Mouse (Mus musculus): ENCODE measurements at regions not wholly inside any gene's neighbourhood (a gene's known extent, or its start where the extent isn't known, plus 50 kb on each side); places are given as distances from the start of the nearest gene placed in this dataset.

DNA sequence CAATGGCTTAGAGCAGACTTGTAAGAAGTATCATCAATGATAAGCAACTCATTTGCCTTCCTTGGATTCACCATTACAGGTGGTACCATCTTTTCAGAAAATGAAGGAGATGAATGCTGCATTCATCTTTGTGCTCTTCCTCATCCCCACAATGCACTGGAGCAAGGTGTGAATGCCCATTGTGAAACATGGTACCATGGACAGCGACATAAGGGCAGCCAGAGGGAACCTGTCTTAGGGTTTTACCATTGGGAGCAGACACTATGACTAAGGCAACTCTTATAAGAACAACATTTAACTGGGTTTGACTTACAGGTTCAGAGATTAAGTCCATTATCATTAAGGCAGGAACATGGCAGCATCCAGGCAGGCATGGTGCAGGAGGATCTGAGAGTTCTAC is 60.1 kb upstream of the Kcnj6 start:
- DNase-seq (ENCODE audit: low read depth, low spot score), result no peak

DNA sequence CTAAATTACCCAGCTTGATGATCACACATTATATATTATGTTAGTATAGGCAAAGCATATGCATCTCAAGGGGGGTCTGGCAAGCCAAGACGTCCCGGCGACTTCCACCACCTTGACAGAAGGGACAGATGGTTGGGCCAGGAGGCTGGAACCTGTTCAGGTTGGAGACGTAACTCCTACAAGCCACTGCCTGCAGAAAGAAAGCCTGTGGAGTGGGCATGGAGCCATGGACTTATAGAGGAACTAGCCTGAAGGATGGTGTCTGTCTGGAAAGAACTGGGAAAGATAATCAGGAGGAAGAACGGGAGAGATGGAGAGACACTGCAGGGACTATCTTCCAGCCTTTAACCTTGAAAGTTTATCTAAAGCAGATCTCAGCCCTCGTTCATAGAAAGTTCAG is 66.9 kb upstream of the Kcnj6 start:
- DNase-seq (ENCODE audit: low read depth, low spot score), result no peak

DNA sequence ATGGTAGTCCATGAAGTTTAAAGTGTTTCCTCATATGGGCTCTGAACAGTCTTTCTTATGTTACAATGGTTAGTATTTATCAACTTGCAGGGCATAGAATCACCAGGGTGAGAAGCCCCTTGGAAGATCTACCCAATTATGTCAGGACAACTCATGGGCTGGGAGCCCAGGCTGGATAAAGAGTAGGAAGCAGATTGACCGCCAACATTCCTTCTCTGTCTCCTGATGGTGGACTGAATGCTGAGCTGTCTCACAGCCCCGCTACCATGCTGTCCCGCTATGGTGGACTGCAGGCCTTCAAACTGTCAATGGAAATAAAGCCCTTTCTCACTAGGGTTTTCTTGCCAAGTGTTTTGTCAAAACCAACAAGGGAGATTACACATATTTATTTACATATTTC is 69.2 kb upstream of the Kcnj6 start:
- no peak for DNase-seq (ENCODE audit: low read depth, low spot score)

DNA sequence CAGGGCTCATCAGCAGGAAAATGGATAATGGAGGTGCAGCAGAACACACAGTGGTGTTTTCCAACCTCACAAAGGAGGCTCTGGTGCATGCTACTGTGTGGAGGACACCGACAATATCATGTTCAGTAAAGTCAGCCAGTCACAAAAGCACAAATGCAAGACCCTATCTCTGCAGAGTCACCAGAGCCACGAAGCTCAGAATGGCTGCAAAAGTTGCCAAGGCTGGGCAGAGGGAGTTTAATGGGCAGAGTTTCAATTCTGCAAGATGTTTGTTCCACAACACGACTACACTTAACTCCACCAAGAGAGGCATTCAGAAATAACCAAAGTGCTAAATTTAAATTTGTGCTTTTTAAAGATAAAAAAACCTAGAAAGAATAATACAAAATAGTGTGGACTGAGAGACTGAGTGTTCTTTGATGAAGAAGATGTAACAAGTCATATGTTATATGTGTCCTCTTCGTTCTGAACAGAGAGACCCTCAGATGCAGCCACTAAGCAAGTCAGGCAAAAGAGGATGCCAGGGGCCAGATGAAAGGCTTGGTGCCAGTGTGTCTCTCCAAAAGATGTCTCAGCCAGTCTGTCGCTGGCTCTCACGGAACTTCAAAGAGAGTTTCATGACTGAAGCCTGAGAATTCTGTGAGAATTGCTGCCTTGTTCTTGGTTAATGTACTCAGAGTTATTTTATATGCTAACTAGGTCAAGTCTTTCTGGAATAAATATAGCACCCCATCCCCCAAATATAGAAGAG is 95.1 kb upstream of the Kcnj6 start:
- no peak for DNase-seq (ENCODE audit: low read depth, low spot score)

DNA sequence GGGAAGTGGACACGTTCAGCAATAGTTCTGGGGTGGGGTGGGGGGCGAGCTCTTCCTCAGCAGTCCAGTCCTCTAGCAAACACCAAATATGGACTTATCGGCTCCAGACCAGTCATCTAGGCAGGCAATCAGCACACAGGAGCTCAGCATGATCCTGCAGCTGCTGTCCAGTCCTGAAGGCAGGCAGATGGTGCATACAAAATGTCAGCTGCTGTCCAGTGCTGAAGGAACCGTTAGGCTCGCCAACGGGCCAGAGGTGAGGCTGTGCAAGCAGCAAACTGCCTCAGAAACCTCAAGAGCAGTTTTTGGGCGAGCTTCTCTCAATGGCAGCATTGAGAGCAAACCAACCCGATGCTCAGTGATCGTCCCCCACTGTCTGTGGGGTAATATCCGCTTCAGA is 96.3 kb upstream of the Kcnj6 start:
- DNase-seq (ENCODE audit: low read depth, low spot score), result no peak

DNA sequence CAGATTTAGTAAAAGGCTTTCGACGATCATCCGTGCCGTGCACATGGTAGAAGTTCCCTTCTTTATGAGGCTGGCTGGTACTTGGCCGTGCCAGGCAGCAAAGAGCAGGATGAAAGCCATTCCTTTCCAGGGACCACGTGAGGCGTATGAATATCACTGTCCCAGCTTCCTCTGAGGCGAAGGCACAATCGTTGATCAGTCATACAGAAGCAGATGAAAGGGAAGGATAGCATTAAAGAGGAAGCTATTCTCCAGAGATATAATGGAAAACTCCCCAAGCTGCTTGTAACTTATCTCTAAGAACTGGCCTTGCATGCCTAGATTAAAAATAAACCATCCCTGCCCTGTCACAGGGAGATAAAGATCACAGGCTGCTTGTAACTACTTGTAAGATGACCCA is 103.5 kb upstream of the Kcnj6 start:
- no peak for DNase-seq (ENCODE audit: low read depth, low spot score)

DNA sequence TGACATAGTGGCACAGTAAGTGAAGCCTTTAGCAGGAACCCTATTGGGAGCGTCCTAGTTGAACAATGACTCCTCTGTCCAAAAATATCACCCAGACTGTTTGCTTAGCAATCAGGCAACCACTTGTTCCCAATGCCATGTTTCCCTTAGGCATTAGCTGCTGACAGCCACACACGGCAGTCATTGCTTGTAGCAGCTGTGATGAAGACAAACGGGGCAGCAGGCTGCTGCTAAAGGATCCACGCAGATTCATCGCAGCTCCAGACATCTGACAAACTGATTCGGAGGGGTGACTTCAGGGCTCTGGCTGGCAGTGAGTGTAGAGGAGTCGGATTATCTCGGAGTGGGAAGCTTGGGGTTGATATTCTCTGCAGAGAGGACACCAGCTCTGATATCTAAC is 120.0 kb upstream of the Kcnj6 start:
- DNase-seq (ENCODE audit: low read depth, low spot score), result no peak

DNA sequence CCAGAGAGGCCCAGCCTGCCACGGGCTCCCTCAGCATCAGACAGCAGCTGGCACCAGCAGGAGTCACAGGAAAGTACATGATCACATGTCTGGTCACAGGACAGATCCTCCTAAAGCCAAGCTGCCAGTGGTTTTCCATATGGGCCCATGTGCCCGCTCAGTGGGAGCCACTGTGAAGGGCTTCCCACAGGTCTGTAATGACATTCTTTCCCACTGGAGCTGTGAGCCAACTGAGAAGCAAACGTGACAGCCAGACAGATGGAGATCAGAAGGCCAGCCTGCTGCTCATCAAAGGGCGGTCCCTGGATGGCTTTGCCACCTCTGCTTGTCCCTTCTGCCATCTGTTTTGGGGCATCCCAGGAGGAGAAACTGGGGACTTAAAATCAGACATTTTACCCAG is 121.8 kb upstream of the Kcnj6 start:
- no peak for DNase-seq (ENCODE audit: low read depth, low spot score)

DNA sequence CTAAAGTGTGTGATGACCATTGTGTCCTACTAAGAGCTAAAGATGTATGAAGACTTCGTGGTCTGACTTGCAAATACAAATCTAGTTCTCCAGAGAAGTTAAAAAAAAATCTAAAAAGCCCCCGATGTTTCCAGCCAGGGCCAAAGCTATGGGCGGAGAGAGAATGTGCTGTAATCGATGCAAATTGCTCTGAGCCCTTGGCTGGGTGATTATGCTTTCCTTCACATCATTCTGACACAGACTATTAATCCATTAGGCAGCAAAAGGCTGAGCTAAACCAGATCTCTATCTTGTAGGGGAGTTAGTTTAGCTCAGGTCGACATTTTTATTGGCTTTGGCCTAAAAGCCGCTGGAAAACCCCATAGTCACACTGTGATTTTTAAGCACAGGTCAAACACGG is 124.5 kb upstream of the Kcnj6 start:
- no peak for DNase-seq (ENCODE audit: low read depth, low spot score)

DNA sequence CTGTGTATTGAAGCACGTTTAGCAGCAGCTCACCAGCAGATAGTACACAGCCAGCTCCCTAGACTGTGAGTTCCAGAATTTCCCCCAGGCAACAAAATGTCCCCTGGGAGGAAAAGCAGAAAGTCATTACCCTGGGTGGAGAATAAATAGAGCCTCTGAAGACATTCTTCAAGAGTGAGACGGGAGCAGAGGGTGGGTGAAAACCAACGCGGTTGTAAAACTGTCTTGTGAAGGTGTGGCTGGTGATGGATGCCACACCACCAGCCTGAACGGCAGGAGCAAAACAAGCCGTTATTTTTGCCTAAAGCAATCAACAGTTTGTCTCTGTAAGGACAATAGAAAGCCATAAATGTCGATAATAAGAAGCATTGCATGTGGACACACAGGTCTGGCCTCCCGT is 129.7 kb upstream of the Kcnj15 start:
- no peak for DNase-seq (ENCODE audit: low read depth, low spot score)

DNA sequence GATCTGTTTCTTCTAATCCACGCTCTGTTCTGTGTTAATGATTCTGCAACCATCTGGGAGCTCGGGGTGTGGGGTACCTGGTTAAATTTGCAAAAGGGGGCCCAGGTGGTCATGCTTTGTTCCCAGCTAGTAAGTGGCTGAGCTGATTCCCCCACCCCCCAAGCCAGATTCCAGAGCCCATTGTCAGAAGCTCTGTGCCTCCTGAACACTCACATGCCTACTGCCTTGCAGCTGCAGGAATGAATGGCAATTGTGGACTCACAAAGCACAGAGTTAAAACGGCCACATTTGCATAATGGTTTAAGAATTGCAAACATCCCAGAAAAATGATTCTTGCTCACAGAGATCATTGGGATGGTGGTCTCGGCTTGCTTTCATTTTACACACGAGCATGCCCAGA is 125.5 kb upstream of the Kcnj15 start:
- no peak for DNase-seq (ENCODE audit: low read depth, low spot score)

DNA sequence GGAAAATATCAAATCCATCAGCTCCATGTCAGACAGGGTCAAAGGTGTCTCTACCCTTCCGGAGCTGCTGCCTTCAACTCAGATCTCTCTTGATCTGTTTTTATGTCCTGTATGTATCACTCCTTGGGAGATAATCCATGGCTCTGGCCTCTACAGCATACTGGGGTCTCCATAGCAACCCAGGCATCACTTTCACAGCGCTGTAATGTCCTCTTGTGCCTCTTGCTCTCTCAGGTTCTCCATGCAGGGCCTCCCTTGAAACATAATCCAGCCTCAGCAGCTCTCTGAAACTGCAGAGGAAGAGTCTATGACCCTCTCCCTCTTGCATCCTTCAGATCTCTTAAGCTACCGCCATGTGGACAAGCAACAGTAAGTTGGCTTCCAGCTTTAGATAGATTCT is 118.5 kb upstream of the Kcnj15 start:
- no peak for DNase-seq (ENCODE audit: low read depth, low spot score)

DNA sequence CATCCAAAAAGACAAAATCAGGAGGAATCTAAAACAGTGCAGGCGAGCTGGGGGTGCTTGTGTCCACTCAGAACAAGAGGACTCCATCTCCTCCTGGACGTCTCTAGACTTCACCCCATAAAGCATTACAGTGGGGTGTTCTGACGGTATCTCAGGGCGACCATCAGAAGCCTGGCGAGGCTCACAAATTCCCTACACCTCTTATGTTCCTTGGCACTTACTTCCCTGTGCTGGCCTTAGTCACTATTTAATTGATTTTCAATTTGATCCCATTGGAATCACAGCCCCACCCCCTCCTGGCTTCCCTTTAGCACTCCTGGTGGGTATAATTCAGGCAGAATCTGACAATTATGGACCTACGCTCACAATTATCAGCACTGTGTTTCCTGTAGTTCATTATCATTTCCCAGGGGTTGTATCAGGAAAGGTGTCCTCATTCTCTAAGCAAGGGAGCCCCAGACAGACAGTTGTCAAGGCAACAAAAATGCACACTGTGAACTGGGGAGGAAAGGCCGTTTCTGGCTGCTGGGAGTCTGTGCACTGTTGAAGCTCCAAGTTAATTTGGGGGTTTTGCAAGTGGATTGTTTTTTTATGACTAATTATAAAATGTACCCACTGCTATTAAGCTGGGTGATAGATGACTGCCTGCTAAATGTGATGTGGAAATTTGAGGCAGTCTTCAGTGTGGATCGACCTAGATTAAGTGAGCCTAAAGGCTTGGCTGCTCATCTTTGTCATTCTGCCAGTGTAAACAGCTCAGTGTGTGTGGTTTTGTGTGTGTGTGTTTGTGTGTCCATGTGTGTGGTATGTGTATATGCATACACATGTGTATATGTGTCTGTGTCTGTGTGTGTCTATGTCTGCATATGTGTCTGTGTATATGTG is 115.6 kb upstream of the Kcnj15 start:
- no peak for DNase-seq (ENCODE audit: low read depth, low spot score)

DNA sequence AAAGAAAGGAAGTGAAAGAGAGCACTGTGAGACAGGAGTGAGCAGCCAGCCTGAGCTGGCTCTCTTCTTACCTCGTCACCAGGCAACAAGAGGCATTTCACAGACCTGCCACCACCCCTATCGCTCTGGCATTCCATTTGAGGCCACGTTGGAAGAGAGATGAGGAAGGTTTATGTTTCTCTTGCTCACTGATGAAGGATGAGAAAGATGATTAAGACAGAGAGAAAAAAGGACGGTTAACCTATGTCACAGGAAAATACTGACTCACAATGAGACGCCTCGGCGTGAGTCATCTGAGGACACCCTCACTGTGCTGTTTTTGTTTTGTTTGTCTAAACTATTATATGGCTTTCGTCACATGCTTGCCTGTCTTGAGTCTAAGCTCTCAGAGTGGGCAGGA is 106.9 kb upstream of the Kcnj15 start:
- DNase-seq (ENCODE audit: low read depth, low spot score), result no peak

DNA sequence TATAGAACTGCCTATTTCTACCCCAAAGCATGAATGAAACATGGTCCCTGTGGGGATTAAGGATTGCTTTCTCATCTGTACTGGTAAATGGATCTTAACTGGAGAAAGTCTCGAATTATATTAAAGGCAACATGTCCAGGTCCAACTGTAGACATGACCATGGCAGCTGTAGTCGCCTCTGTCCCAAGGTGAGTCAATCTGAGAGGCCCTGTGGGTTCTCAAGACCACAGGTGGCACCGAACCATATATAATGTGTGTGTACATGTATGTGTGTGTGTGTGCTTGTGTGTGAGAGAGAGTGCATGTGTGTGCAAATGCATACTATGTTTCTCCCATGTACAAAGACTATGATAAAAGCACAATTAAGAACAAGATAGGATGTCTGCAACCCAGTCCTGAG is 105.9 kb upstream of the Kcnj15 start:
- DNase-seq (ENCODE audit: low read depth, low spot score), result no peak

DNA sequence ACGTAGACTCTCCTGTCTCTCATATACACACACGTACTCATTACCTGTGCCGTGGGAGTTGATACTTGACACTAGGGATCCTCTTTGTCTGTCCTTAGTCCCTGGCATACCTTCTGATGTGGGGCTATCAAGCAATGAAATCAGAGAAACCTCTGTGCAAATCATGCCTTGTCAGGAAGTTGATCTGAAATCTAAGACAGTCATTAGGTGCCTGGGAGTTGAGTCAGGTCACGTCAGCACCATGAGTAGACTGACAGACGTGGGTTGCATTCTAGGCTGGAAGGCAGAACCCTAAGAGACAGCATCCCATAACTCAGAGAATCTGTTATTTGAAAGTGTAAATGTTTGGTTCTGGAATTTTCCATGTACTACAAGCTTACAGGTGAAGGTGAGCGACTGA is 105.4 kb upstream of the Kcnj15 start:
- DNase-seq (ENCODE audit: low read depth, low spot score), result no peak

DNA sequence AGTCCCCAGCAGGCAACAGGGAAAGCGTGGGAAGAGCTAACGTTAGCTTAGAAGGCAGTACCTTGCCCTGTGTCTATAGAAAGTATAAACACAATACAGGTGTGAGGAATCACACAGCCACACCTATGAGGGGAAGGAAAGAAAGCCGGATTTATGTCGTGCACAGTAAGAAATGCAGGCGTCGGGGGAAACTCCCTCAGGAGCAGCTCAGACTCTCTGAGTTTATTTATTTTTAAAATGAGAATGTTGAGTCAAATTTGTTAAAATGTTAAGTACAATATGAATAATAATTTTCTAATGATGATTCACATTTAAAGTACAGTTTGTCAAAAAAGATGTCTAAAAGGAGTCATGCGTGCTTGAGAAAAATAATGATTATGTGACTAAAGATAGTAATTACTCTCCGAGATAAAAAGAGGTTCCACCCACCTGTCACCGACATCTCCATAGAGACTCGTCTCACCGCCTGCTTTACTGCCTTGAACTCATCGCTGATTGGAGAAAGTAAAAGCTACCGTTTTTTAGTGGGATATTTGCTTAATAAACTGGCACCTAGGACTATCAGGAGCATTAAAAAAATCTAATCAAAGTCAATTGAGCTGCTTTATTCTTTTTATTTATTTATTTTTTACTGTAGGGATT is 104.5 kb upstream of the Kcnj15 start:
- DNase-seq (ENCODE audit: low read depth, low spot score), result no peak

DNA sequence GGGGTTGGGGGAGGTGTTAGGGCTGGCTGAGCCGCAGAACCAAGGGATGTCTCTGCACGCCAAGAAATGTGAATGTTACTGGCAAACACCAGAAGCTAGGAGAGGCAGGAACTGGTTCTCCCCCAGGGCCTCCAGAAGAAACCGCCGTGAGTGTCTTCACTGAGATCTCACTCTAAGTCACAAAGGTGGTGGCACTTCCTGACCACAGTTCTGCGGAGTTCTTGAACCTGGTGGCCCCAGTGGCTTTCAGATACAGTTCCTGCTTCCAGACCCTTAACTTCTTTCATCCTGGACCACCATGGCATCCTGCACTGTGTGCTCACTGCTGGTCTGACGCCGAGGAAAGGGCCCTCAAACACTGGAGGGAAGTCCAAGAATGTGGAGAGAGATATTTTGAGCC is 89.0 kb upstream of the Kcnj15 start:
- DNase-seq (ENCODE audit: low read depth, low spot score), result no peak

DNA sequence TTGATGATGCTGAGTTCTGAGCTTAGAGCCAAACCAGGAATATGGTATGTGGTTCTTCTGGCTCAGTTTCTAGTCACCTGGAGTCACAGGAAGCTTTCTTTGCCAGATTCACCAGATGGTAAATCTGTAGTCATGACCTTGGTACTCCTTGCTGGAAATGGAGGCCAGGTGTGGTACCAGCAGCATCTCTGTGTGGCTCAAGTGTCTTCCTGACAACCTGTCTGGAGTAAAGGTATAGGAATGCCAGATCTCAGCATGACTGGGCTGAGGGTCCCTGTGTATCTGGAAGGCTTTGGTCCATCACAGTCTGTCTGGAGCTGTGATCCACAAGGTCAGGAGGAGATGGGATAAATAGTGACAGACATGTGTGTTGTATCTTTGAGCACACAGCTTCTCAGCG is 88.0 kb upstream of the Kcnj15 start:
- DNase-seq (ENCODE audit: low read depth, low spot score), result no peak

DNA sequence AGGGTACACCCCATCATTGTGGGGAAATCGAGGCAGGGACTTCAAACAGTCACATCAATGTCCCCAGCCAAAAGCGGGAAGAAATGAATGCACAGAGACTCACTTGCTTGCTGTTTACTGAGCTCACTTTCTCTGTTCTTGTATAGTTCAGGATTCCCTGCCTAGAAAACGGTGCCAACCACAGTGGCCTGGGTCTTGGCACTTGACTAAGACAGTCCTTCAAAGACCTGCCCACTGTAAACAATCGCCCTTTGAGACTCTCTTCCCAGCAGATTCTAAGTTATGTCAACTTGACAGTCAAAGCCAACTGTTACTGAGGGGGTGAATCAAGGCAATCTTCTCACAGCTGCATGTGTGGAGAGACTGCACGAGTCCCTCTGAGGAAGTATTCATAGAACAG is 76.8 kb upstream of the Kcnj15 start:
- no peak for DNase-seq (ENCODE audit: low read depth, low spot score)

DNA sequence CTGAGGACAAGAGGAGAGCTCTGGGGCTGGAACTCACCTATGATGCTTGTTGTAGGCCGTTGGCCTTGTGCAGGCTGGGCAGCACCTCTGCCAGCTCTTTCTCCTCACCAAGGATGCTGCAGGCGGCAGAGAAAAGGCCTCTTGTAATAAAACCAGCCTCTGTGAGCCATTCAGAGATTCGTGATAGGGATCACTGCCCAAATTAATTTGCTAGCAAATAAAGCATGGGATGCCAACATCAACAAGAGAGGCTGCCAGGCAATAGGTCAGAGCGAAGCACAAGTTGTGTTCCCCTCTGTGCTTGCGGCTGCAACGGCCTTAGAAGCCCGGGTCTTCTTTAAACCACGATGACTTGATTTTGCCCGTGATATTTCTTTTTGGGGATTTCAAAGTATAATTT is 72.0 kb upstream of the Kcnj15 start:
- DNase-seq (ENCODE audit: low read depth, low spot score), result no peak

DNA sequence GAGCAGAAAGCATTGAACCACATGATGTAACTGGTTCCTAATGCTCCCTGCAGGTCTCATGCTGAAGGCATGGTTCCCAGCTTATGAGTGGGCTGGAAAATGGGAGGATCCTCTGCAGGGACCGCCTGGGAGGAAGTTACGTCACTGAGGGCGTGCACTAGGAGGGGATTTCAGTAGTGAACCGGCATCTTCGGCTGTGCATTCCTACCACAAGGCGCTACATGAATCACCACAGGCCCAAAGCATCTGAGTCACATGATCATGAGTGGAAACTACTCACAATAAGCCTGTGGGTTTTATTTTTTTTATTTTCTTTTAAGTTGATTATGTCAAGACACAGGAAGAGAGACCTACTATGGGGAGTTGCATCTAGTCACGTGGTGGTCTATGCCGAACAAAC is 68.2 kb upstream of the Kcnj15 start:
- no peak for DNase-seq (ENCODE audit: low read depth, low spot score)

DNA sequence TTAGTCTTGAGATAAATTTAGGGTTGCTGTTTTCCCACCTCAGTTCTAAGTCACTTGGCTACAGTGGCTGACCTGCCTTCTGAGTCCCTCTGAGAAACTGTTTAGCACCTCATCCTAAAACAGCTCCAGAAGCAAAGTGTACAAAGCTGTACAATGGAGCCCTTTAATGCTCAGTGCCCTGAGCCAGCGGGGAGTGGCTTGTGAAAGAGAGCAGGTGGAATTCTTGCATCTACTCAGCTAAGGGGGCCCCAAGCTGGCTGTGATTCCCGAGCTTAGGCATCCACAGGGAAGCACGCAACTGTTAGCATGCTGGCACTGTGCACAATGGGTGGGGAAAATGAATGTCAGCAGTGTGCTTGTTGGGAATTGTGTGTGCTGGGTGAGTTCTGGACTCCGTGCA is 63.2 kb upstream of the Kcnj15 start:
- no peak for DNase-seq (ENCODE audit: low read depth, low spot score)
